Mouse (Mus musculus) erythroblast, embryonic 14.5 days (primary cell): ENCODE data around the gene Ano7. TPM values are rescaled to one million over a fixed set of nuclear protein-coding genes. Genes with fewer than 3 reads are reported as not detected.
A peak's percentile ranks its signal among the peaks of the same experiment; 100 is the strongest.
"Not testable (repeated sequence)": the region's sequence is repeated elsewhere in the genome, so short reads cannot be mapped to it uniquely, and the experiment has no call there.

Experiments used
- H3K27me3 ChIP-seq: 2 replicates; pipeline ENCODE4 v1.6.1; 2012; ENCODE audit warnings: inconsistent platforms; ENCODE audit not compliant: control insufficient read depth
- H3K36me3 ChIP-seq: 2 replicates; pipeline ENCODE4 v1.6.1; 2012; ENCODE audit warnings: mild to moderate bottlenecking, inconsistent platforms; ENCODE audit not compliant: control insufficient read depth
- H3K4me1 ChIP-seq: 2 replicates; pipeline ENCODE4 v1.6.1; 2012; ENCODE audit warnings: inconsistent platforms; ENCODE audit not compliant: control insufficient read depth
- H3K4me3 ChIP-seq: replicated peaks from 2 replicates; pipeline ENCODE3; 2012; ENCODE audit warnings: moderate library complexity, mild to moderate bottlenecking, inconsistent platforms
- H3K9me3 ChIP-seq: 2 replicates; pipeline ENCODE4 v1.6.1; 2012; ENCODE audit warnings: low read length, inconsistent platforms, mixed read lengths; ENCODE audit not compliant: control insufficient read depth
- GATA1 ChIP-seq: IDR thresholded peaks from 2 replicates; pipeline ENCODE4 v1.6.1; 2012; ENCODE audit warnings: low read length, inconsistent platforms, mixed read lengths
- TAL1 ChIP-seq: IDR thresholded peaks from 3 replicates; pipeline ENCODE4 v1.6.1; 2012; ENCODE audit warnings: low read length, inconsistent platforms, mixed read lengths
- polyA plus RNA-seq: library from polyadenylated mRNA; stranded (reverse); fragments of >175 nt; gene quantifications from 2 replicates; pipeline ENCODE4 v1.2.3, GENCODE M21; 2012

The Ano7 gene
- polyA plus RNA-seq, 1 experiment = not detected

DNA sequence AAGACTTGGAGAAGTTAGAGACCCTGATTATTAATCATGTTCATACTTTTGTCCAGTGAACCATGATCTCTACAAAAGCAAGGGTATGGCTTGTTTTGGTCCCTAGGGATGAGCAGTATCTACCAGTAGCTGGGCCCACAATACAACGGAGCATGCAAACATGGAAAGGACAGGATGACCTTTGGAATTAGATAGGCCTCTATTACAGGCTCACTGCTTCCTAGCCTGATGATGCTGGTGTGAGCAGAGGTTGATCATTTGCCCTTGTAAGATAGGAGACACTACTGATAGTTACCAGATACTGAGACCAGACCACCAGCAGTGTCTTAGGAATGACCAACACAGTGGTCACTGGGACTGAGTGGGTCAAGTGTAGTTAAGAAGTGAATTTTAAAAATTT lies 65.6 kb downstream of the Ano7 start:
- TF ChIP-seq TAL1 (no peak), GATA1 (no peak)
- no peaks in the 10 kb centered on the region for H3K9me3 ChIP-seq
- H3K4me1 ChIP-seq = peaks cover 16% of the 10 kb centered on the region
- no peaks in the 10 kb centered on the region for H3K27me3 ChIP-seq
- H3K4me3 ChIP-seq = no peak overlapping the region
- peaks cover 89% of the 10 kb centered on the region for H3K36me3 ChIP-seq

DNA sequence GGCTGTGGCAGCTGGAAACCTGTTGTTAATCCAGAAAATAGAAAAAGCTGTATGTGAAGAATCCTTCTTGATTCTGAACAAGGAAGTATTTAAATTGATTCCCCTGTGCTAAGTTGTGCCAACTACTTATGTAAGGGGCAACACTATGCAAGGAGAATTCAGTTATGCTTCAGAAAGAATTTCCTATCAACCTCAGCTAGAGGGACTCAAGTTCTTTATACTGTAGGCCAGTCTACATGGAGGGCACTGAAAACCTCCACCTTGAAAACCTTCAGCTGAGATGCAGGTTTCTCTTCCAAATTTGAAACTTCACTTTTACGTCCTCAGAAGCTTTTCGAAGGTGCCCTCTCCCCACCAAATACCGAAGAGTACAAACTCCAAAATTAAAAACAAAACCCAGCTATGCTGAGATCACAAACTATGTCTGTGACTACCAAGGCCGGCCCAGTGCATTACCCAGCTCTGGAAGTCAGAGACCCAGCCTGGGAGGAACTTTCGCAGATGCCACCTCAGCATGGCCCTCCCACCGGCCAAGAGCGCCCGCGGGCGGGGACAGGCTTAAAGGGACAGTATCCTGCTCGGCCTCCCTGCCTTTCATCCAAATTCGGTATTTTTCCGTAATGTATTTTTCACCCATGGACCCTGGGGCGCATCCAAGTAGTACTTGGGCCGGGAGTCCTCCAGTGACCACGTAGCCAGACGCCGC lies 70.8 kb downstream of the Ano7 start:
- Histone ChIP-seq H3K27me3 (no peaks in the 10 kb centered on the region), H3K4me3 (peak overlapping the region; percentile 91), H3K9me3 (no peaks in the 10 kb centered on the region), H3K36me3 (peaks cover 39% of the 10 kb centered on the region), H3K4me1 (peaks cover 39% of the 10 kb centered on the region)
- no peak for TF ChIP-seq TAL1
- no peak for TF ChIP-seq GATA1

DNA sequence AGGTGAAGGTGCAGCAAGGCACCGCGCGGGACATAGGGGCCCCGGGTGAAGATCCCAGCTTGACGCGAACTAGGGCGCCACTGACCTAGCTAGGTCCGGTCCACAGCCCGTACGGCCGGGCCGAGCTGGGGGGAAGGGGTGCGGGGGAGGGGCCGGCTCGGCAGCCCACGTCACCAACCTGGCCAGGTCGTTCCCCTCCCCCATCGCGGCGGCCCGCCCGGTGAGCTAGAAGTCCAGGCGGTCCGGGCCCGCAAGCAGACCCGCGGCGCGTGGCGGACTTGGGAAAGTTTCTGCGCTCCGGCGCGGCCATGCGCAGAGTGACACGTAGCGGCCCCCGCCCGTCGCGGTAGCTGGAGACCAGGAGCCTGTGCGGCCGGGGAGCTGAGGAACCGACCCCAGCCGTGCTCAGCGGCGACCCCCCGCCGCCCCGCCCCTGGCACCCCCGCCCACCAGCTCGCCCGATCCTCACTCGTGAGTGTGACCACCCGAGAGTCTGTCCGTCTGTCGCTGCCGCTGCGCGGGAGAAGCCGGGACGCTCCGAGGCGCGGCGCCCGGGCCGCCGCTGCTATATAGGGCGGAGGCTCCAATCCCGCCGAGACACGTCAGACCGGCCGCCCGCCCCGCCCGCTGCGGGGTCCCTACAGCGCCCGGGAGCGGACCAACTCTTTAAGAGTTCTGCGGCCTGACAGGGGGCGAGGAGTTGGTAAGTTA lies 71.5 kb downstream of the Ano7 start:
- no peaks in the 10 kb centered on the region for H3K27me3 ChIP-seq
- H3K4me1 ChIP-seq = peaks cover 39% of the 10 kb centered on the region
- peaks cover 33% of the 10 kb centered on the region for H3K36me3 ChIP-seq
- TF ChIP-seq GATA1 = no peak
- no peak for TF ChIP-seq TAL1
- peak overlapping the region; percentile 91 for H3K4me3 ChIP-seq
- no peaks in the 10 kb centered on the region for H3K9me3 ChIP-seq

DNA sequence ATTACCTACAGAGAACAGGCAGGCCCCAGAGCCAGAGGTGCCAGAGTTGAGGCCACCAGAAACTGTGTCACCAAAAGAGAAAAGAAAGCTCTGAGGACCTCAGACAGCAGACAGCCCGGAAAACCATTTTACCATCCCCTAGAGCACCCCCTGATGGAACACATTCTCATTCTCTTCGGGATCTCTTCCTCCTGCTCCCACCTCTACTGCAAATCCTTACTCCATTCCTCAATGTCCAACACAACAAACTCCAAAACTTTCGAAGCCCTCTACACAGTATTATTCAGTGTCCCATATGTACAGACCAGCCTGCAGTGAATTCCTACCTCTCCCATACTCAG lies 72.1 kb downstream of the Ano7 start:
- Histone ChIP-seq H3K4me1 (peaks cover 39% of the 10 kb centered on the region), H3K9me3 (no peaks in the 10 kb centered on the region), H3K27me3 (no peaks in the 10 kb centered on the region), H3K4me3 (peak overlapping the region; percentile 91), H3K36me3 (peaks cover 27% of the 10 kb centered on the region)
- TF ChIP-seq GATA1 (no peak), TAL1 (no peak)

DNA sequence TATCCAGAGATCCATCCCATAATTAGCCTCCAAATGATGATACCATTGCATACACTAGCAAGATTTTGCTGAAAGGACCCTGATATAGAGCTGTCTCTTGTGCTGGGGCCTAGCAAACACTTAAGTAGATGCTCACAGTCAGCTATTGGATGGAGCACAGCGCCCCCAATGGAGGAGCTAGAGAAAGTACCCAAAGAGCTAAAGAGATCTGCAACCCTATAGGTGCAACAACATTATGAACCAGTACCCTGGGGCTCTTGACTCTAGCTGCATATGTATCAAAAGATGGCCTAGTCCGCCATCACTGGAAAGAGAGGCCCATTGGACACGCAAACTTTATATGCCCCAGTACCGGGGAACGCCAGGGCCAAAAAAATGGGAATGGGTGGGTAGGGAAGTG lies 76.4 kb downstream of the Ano7 start:
- H3K36me3 ChIP-seq, H3K4me3 ChIP-seq, H3K27me3 ChIP-seq, H3K9me3 ChIP-seq: not testable (repeated sequence)
- peaks cover 22% of the 10 kb centered on the region for H3K4me1 ChIP-seq

DNA sequence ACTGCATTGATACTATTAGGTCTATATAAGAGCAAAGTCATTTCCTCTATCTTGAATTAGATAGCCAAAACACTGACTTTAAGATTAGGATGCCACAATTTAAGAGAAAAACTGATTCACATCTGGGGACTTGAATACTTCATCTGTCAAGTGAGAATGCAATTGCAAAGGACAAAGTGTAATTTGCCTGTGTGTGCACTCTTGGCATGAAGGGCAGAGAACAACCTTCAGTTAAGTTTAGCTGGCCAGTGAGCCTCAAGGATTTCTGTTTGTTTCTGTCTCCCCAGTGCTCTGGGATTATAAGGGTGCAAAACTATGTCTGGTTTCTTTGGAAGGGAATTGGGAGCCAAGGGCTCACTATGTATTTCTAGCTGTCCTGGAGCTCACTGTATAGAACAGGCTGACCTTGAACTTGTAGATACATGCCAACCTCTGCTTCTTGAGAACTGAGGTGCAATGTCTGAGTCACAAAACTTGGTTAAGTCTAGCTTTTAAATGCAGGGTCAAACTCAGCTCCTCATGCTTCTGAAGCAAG lies 80.1 kb downstream of the Ano7 start:
- Histone ChIP-seq H3K9me3 (no peaks in the 10 kb centered on the region), H3K36me3 (no peaks in the 10 kb centered on the region), H3K4me1 (peaks cover 4% of the 10 kb centered on the region), H3K4me3 (no peak overlapping the region), H3K27me3 (no peaks in the 10 kb centered on the region)
- TF ChIP-seq GATA1 (no peak), TAL1 (no peak)

Other genes with a start within 250 kb of the Ano7 start
- gene Agxt, start 238.7 kb upstream of the Ano7 start, polyA plus RNA-seq = 0.04 and 0.08 TPM in 2 replicates
- not detected in 2 replicates for gene 2310007B03Rik, start 213.0 kb upstream of the Ano7 start, polyA plus RNA-seq
- 0.01 TPM in 1 of 2 replicates, not detected in the other for gene Crocc2, start 205.2 kb upstream of the Ano7 start, polyA plus RNA-seq
- not detected in 2 replicates for gene Sned1, start 138.1 kb upstream of the Ano7 start, polyA plus RNA-seq
- gene Mterf4, start 68.0 kb upstream of the Ano7 start, polyA plus RNA-seq = 0.16 and 0.19 TPM in 2 replicates
- 1.4 and 1.7 TPM in 2 replicates for gene Ppp1r7, start 31.1 kb upstream of the Ano7 start, polyA plus RNA-seq
- gene Pask, start 30.4 kb upstream of the Ano7 start, polyA plus RNA-seq = 0.22 and 0.31 TPM in 2 replicates
- gene Hdlbp, start 104.9 kb downstream of the Ano7 start, polyA plus RNA-seq = 2.8 and 2.9 TPM in 2 replicates
- gene Farp2, start 138.1 kb downstream of the Ano7 start, polyA plus RNA-seq = 0.02 TPM in 1 of 2 replicates, not detected in the other